Mouse (Mus musculus): ENCODE measurements around the gene Tbx21.

GRCm38 (mm10) chr11:97126645-97127468 lies 11.7 kb upstream of the Tbx21 start:
- TF ChIP-seq CTCF (IDR thresholded peaks at IDR 0.05; ENCODE audit: insufficient read depth, low read length) (no peak), POLR2A (IDR thresholded peaks at IDR 0.05; ENCODE audit: borderline replicate concordance, extremely low read depth, low read depth, low read length) (peak; percentile 28; the same call in 1 of the 2 replicates)
